Mouse (Mus musculus): ENCODE data around the gene Pald1. TPM values are rescaled to one million over a fixed set of nuclear protein-coding genes. Genes with fewer than 3 reads are reported as not detected.

Pald1 gene
- polyA plus RNA-seq, 1 experiment = 3.2 TPM

DNA sequence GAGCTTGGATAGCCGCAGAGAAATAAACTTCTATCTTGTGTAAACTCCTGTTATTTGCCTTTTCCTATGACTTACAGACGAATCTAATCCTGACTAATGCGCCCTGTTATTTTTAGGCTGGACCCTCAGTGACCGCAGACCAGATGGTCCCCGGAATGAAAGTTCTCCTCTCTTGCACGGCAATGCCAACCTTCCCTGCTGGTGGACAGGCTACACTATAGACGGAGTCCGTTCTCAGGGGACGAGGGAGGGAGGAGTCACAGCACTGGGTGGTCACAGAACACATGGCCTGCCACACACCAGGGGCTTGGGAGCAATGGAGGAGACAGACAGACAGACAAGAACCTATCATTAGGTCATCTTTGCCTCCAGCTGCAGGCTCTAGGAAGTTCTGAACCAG is 20.8 kb downstream of the Pald1 start:
- Histone ChIP-seq H3K4me1 (ENCODE audit: control insufficient read depth, insufficient read depth, insufficient read length, low read length) (no peaks in the 10 kb centered on the region), H3K36me3 (ENCODE audit: control insufficient read depth, insufficient read depth, low read length) (no peaks in the 10 kb centered on the region), H3K27me3 (ENCODE audit: control insufficient read depth, insufficient read depth, low read length) (no peaks in the 10 kb centered on the region), H3K4me3 (ENCODE audit: low read depth, low read length) (no peak overlapping the region), H3K27ac (ENCODE audit: insufficient read depth, low read depth, low read length) (peak overlapping the region; percentile 21; the same call in 1 of the 2 replicates)
- TF ChIP-seq CTCF (IDR thresholded peaks at IDR 0.05; ENCODE audit: extremely low read depth, insufficient read length, insufficient replicate concordance, low read depth, low read length) (no peak), POLR2A (IDR thresholded peaks at IDR 0.05; ENCODE audit: low read depth, low read length) (no peak)
- 48% methylated on average over 9 of the region's 9 CpGs for whole genome bisulfite sequencing

DNA sequence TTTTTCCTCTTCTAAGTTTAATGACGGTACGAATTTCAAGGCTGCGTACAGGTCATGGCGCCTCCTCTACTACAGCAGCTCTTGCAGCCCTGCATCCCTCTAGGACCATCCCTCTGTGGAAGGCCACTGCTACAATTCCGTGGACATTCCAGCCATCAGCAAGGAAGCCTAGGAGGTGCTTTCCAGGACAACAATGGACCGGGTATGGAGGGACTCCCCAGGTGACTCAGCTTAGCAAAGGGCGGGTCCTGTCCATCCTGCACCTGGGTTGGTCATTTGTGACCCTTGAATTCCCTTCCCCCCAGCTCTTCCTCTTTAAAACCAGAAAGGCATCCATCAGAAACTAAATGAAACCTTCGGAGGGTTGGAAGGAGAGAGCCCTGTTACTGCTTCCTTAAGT is 22.7 kb downstream of the Pald1 start:
- Histone ChIP-seq H3K27me3 (ENCODE audit: control insufficient read depth, insufficient read depth, low read length) (no peaks in the 10 kb centered on the region), H3K36me3 (ENCODE audit: control insufficient read depth, insufficient read depth, low read length) (no peaks in the 10 kb centered on the region), H3K4me1 (ENCODE audit: control insufficient read depth, insufficient read depth, insufficient read length, low read length) (no peaks in the 10 kb centered on the region), H3K4me3 (ENCODE audit: low read depth, low read length) (no peak overlapping the region), H3K27ac (ENCODE audit: insufficient read depth, low read depth, low read length) (no peak overlapping the region)
- WGBS = 92% methylated on average over 8 of the region's 8 CpGs
- TF ChIP-seq CTCF (IDR thresholded peaks at IDR 0.05; ENCODE audit: extremely low read depth, insufficient read length, insufficient replicate concordance, low read depth, low read length) = no peak
- TF ChIP-seq POLR2A (IDR thresholded peaks at IDR 0.05; ENCODE audit: low read depth, low read length) = no peak

DNA sequence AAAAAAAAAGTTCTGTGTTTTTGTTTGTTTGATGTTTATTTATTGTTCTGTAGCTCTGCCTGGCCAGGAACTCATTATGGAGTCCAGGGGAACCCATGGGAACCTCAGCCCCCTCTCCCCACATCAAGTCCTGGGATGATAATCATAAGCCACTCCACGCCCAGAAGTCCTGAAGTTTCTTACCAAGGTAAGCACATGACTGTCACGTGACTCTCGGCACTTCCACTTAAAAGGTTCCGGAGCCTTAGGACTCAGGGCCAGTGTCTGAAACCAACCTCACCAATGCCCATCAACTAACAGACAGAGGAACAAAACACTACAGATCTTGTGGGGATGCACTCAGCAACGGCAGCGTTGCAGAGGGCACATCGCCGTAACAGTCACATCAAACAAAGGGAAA is 23.9 kb downstream of the Pald1 start:
- no peak for TF ChIP-seq POLR2A (IDR thresholded peaks at IDR 0.05; ENCODE audit: low read depth, low read length)
- TF ChIP-seq CTCF (IDR thresholded peaks at IDR 0.05; ENCODE audit: extremely low read depth, insufficient read length, insufficient replicate concordance, low read depth, low read length) = no peak
- Histone ChIP-seq H3K27ac (ENCODE audit: insufficient read depth, low read depth, low read length) (no peak overlapping the region), H3K4me1 (ENCODE audit: control insufficient read depth, insufficient read depth, insufficient read length, low read length) (no peaks in the 10 kb centered on the region), H3K27me3 (ENCODE audit: control insufficient read depth, insufficient read depth, low read length) (no peaks in the 10 kb centered on the region), H3K4me3 (ENCODE audit: low read depth, low read length) (no peak overlapping the region), H3K36me3 (ENCODE audit: control insufficient read depth, insufficient read depth, low read length) (no peaks in the 10 kb centered on the region)
- 80% methylated on average over 8 of the region's 8 CpGs for WGBS

DNA sequence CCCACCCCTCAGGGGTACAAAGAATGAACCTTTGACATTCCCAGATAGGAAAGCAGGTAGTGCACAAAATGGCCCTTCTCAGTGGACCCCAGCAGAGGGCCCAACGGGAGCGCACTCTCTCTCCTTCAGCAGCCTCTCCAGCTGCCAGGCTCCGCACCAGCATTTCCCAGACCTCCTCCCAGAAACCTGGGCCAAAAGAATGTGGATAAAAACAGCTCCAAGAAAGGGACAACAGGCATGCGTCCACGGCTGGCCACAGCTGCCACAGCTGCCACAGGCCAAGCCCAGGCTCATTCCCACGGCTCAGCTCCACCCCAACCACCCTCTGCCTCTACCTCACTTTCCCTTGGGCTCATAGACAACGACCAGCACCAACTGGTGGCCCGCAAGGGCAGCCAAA is 25.7 kb downstream of the Pald1 start:
- Histone ChIP-seq H3K36me3 (ENCODE audit: control insufficient read depth, insufficient read depth, low read length) (no peaks in the 10 kb centered on the region), H3K27me3 (ENCODE audit: control insufficient read depth, insufficient read depth, low read length) (no peaks in the 10 kb centered on the region), H3K4me3 (ENCODE audit: low read depth, low read length) (no peak overlapping the region), H3K4me1 (ENCODE audit: control insufficient read depth, insufficient read depth, insufficient read length, low read length) (no peaks in the 10 kb centered on the region), H3K27ac (ENCODE audit: insufficient read depth, low read depth, low read length) (no peak overlapping the region)
- WGBS = 60% methylated on average over 8 of the region's 8 CpGs
- TF ChIP-seq CTCF (IDR thresholded peaks at IDR 0.05; ENCODE audit: extremely low read depth, insufficient read length, insufficient replicate concordance, low read depth, low read length) (no peak), POLR2A (IDR thresholded peaks at IDR 0.05; ENCODE audit: low read depth, low read length) (no peak)

DNA sequence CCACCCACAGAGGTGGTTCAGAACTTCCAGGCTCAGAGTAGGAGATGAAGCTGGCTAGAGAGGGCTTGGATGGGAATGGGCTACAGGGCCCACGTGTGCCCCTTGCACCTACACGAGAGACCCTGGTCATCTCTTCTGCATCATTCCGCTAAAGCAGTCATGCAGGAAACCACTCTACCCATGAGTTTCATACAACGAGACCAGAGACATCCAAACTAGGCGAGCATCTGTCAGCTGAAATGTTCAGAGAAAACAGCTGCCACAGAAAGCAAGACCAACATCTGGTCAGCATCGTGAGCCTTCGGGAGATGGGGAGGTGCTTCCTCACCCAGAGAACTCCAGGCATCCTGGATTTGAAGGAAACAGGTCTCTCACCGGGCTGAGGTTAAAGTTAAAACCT is 26.8 kb downstream of the Pald1 start:
- Histone ChIP-seq H3K4me3 (ENCODE audit: low read depth, low read length) (no peak overlapping the region), H3K36me3 (ENCODE audit: control insufficient read depth, insufficient read depth, low read length) (no peaks in the 10 kb centered on the region), H3K4me1 (ENCODE audit: control insufficient read depth, insufficient read depth, insufficient read length, low read length) (no peaks in the 10 kb centered on the region), H3K27ac (ENCODE audit: insufficient read depth, low read depth, low read length) (no peak overlapping the region), H3K27me3 (ENCODE audit: control insufficient read depth, insufficient read depth, low read length) (no peaks in the 10 kb centered on the region)
- TF ChIP-seq CTCF (IDR thresholded peaks at IDR 0.05; ENCODE audit: extremely low read depth, insufficient read length, insufficient replicate concordance, low read depth, low read length) (no peak), POLR2A (IDR thresholded peaks at IDR 0.05; ENCODE audit: low read depth, low read length) (no peak)
- WGBS = 88% methylated on average over 8 of the region's 8 CpGs

DNA sequence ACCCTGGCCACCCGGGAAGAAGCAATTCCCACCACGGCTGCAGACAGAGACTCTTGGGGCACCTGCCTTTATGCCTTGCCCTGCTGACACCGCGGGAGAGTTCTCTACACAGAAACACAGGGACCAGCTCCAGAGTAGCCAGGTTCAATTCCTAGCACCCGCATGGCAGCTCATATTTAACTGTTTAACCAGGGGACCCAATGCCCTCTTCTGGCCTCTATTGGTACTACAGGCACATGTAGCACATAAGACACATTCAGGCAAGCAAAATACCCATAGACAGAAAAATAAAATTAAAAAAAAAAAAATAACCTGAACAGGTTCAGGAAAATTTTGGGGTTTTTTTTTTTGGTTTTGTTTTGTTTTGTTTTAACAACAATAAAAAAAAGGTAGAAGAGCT is 27.2 kb downstream of the Pald1 start:
- WGBS = 95% methylated on average over 5 of the region's 5 CpGs
- H3K27me3 ChIP-seq (ENCODE audit: control insufficient read depth, insufficient read depth, low read length) = no peaks in the 10 kb centered on the region
- H3K4me1 ChIP-seq (ENCODE audit: control insufficient read depth, insufficient read depth, insufficient read length, low read length) = no peaks in the 10 kb centered on the region
- no peak overlapping the region for H3K27ac ChIP-seq (ENCODE audit: insufficient read depth, low read depth, low read length)
- no peaks in the 10 kb centered on the region for H3K36me3 ChIP-seq (ENCODE audit: control insufficient read depth, insufficient read depth, low read length)
- H3K4me3 ChIP-seq (ENCODE audit: low read depth, low read length) = no peak overlapping the region
- no peak for TF ChIP-seq POLR2A (IDR thresholded peaks at IDR 0.05; ENCODE audit: low read depth, low read length)
- TF ChIP-seq CTCF (IDR thresholded peaks at IDR 0.05; ENCODE audit: extremely low read depth, insufficient read length, insufficient replicate concordance, low read depth, low read length) = peak; percentile 13; the same call in 1 of the 2 replicates

DNA sequence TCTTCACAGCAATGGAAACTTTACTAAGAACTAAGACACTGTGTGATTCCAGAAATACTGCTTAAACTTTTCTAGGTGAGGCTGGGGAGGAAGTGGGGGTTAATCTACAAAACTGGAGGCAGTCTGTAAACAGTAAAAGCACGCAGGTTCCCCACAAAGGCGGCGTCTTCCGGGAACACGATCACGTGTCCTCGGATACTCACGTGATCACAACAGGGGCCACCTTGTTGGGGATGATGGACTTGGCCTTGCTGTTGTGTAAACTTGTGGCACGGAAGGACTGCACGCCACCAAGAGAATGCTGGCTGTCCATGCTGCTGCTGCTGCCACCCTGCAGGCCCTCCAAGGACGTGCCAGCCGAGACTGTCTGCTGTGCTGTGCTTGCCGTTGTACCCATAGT is 27.7 kb downstream of the Pald1 start:
- WGBS = 95% methylated on average over 13 of the region's 13 CpGs
- TF ChIP-seq POLR2A (IDR thresholded peaks at IDR 0.05; ENCODE audit: low read depth, low read length) (no peak), CTCF (IDR thresholded peaks at IDR 0.05; ENCODE audit: extremely low read depth, insufficient read length, insufficient replicate concordance, low read depth, low read length) (no peak)
- Histone ChIP-seq H3K4me1 (ENCODE audit: control insufficient read depth, insufficient read depth, insufficient read length, low read length) (no peaks in the 10 kb centered on the region), H3K27me3 (ENCODE audit: control insufficient read depth, insufficient read depth, low read length) (no peaks in the 10 kb centered on the region), H3K4me3 (ENCODE audit: low read depth, low read length) (no peak overlapping the region), H3K36me3 (ENCODE audit: control insufficient read depth, insufficient read depth, low read length) (no peaks in the 10 kb centered on the region), H3K27ac (ENCODE audit: insufficient read depth, low read depth, low read length) (no peak overlapping the region)

DNA sequence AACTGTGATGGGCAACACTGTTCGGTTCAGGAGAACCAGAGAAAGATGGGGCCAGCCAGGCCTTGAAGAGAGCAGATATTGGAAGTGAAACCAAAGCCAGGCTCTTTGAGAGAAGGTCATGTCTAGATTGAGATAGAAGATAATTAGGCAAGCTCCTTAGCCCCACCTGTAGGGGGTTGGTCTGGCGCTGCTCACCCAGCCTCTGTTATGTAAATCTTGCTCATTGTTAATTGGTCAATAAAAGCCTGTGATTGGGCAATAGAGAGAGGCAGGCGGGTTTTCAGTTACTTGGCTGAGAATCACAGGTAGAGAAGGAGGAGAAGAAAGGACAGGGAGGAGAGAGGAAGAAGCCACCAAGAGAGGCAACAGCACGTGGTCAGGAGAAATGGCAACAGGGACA is 32.1 kb downstream of the Pald1 start:
- no peaks in the 10 kb centered on the region for H3K27me3 ChIP-seq (ENCODE audit: control insufficient read depth, insufficient read depth, low read length)
- TF ChIP-seq CTCF (IDR thresholded peaks at IDR 0.05; ENCODE audit: extremely low read depth, insufficient read length, insufficient replicate concordance, low read depth, low read length) = no peak
- no peak for TF ChIP-seq POLR2A (IDR thresholded peaks at IDR 0.05; ENCODE audit: low read depth, low read length)
- 53% methylated on average over 4 of the region's 4 CpGs for WGBS
- H3K4me1 ChIP-seq (ENCODE audit: control insufficient read depth, insufficient read depth, insufficient read length, low read length) = no peaks in the 10 kb centered on the region
- no peak overlapping the region for H3K4me3 ChIP-seq (ENCODE audit: low read depth, low read length)
- H3K36me3 ChIP-seq (ENCODE audit: control insufficient read depth, insufficient read depth, low read length) = no peaks in the 10 kb centered on the region
- H3K27ac ChIP-seq (ENCODE audit: insufficient read depth, low read depth, low read length) = no peak overlapping the region
